9 mouse cellular contexts compared by ENCODE assay signal in the genomic region with DNA sequence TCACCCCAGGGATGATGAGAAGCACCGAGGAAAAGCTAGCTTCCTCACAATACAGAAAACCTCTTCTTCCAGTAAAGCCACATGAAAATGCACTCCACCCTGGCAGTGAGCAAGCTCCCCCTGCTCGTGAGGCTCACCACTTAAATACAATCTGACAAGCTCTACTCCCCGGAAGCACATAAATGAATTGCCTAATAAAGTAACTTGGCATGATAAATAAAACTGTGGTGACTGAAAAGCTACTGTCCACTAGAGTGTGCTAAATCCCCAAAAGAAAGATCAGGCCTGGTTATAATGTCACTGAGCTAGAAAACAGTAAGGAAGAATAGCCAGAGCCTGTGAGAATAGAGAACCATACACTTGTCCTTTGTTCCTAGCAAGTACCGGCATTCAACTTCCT. TPM values are rescaled to one million over a fixed set of nuclear protein-coding genes. Genes with fewer than 3 reads are reported as not detected.
DNase-seq lines count a peak whose midpoint lies in the region; ATAC-seq lines count a peak whose summit lies in the region.
"Had no signal": no experiment of that assay in that cellular context is flagged by ENCODE, and none has a peak within 500 bp of the region (broad histone marks: within the 10 kb centered on the region; RNA-seq: fewer than 3 reads in every experiment).

No protein-coding gene starts in this region.

- H3K9ac ChIP-seq in heart, embryonic 12.5 days: no peak overlapping the region
- H3K9ac ChIP-seq in hindbrain, embryonic 12.5 days: no peak overlapping the region
- H3K9ac ChIP-seq: liver, embryonic 15.5 days had no signal

- 46% methylated on average over 4 of the region's 4 CpGs for WGBS in heart, embryonic 12.5 days
- 43% methylated on average over 4 of the region's 4 CpGs for WGBS in hindbrain, embryonic 12.5 days

- H3K36me3 ChIP-seq in heart, embryonic 12.5 days: peaks cover 7% of the 10 kb centered on the region; the same call in 1 of the 2 replicates
- no peaks in the 10 kb centered on the region for H3K36me3 ChIP-seq in hindbrain, embryonic 12.5 days
- H3K36me3 ChIP-seq: liver, embryonic 15.5 days had no signal

- peak; percentile 35 for DNase-seq in heart, adult 8-10 months (ENCODE audit: low spot score)
- DNase-seq in 3T3-L1 (ENCODE audit: low read depth, low spot score) (peak; percentile 83), R1 (ENCODE audit: low read depth, low spot score) (peak; percentile 35)
- peak; percentile 87 for DNase-seq in retina, postnatal 1 day
- no peak for DNase-seq in urinary bladder, postnatal 36 days (ENCODE audit: low spot score in 2 of 2)
- no peak for DNase-seq in left cerebral cortex, adult 18-20 months (ENCODE audit: low spot score in 2 of 2)

- no peaks in the 10 kb centered on the region for H3K9me3 ChIP-seq in heart, embryonic 12.5 days (replicated peaks)
- H3K9me3 ChIP-seq in hindbrain, embryonic 12.5 days (replicated peaks): no peaks in the 10 kb centered on the region
- H3K9me3 ChIP-seq: liver, embryonic 15.5 days had no signal

- H3K27me3 ChIP-seq in heart, embryonic 12.5 days (replicated peaks): no peaks in the 10 kb centered on the region
- no peaks in the 10 kb centered on the region for H3K27me3 ChIP-seq in hindbrain, embryonic 12.5 days
- H3K27me3 ChIP-seq: liver, embryonic 15.5 days had no signal

- no peak overlapping the region for H3K4me3 ChIP-seq in heart, embryonic 12.5 days
- no peak overlapping the region for H3K4me3 ChIP-seq in hindbrain, embryonic 12.5 days
- H3K4me3 ChIP-seq: liver, embryonic 15.5 days had no signal

- H3K4me1 ChIP-seq in heart, embryonic 12.5 days (replicated peaks): no peaks in the 10 kb centered on the region
- no peaks in the 10 kb centered on the region; the same call in 1 of the 2 replicates for H3K4me1 ChIP-seq in hindbrain, embryonic 12.5 days
- H3K4me1 ChIP-seq: liver, embryonic 15.5 days had no signal

- H3K27ac ChIP-seq in heart, embryonic 12.5 days (ENCODE audit: poor library complexity, severe bottlenecking): no peak overlapping the region
- H3K27ac ChIP-seq in hindbrain, embryonic 12.5 days: no peak overlapping the region
- H3K27ac ChIP-seq: liver, embryonic 15.5 days had no signal

- ATAC-seq in heart, embryonic 12.5 days (ENCODE audit: insufficient number of reproducible peaks, low FRiP score): no peak
- peak; percentile 76 for ATAC-seq in hindbrain, embryonic 12.5 days (ENCODE audit: low FRiP score)

- no peak overlapping the region for H3K4me2 ChIP-seq in heart, embryonic 12.5 days
- no peak overlapping the region for H3K4me2 ChIP-seq in hindbrain, embryonic 12.5 days (replicated peaks)
- H3K4me2 ChIP-seq: liver, embryonic 15.5 days had no signal

RNA-seq across cellular contexts. Expression of a gene that starts 44.4 kb away (rescaled TPM):
- 10 to 100 TPM; 10.2 to 14.0 (median 10.7) TPM for total RNA-seq in heart, adult 8-10 months (2022)
- 32.8 and 33.7 TPM in 2 replicates for polyA plus RNA-seq in heart, embryonic 12.5 days (2016; fragmentation: Nextera tagmentation; extraction: Ambion mirVana)
- polyA plus RNA-seq in hindbrain, embryonic 12.5 days (2016; fragmentation: Nextera tagmentation; extraction: Ambion mirVana): 39.6 and 40.5 TPM in 2 replicates
- total RNA-seq in left cerebral cortex, adult 18-20 months (2021): 10 to 100 TPM; 13.7 to 17.1 TPM

Comparison
In these comparisons a context has a peak if more than half of its experiments do, and no peak if none do; other contexts are left out.
1. DNase-seq: peak in heart, adult 8-10 months (single experiment), 3T3-L1 (single experiment), R1 (single experiment) and retina, postnatal 1 day (single experiment); none in urinary bladder, postnatal 36 days (0 of 2) and left cerebral cortex, adult 18-20 months (0 of 2).